Mouse (Mus musculus) lung, postnatal 0 days (tissue): Measurements from ENCODE around the gene Ccdc88c. TPM values are rescaled to one million over a fixed set of nuclear protein-coding genes. Genes with fewer than 3 reads are reported as not detected.

Experiments used
- ATAC-seq: fragments of 200-750 bp; cut with Nextera tagmentation; 2 replicates; pipeline ENCODE4 v1.8.0; 2017; ENCODE audit warnings: moderate library complexity
- DNase-seq: peaks from one replicate; pipeline ENCODE4 v3.0.0-alpha.2; 2016; ENCODE audit warnings: low spot score
- H3K27ac ChIP-seq: fragments of 300-500 bp; sonication (generic); 2 replicates; pipeline ENCODE4 v1.5.1; 2014; ENCODE audit warnings: antibody characterized with exemption, mild to moderate bottlenecking, low read length, mixed read lengths
- H3K27me3 ChIP-seq: fragments of 300-500 bp; sonication (generic); replicated peaks from 2 replicates; pipeline ENCODE4 v1.6.1; 2014; ENCODE audit warnings: low read length, mixed read lengths; ENCODE audit not compliant: insufficient read depth
- H3K36me3 ChIP-seq: fragments of 300-500 bp; sonication (generic); 2 replicates; pipeline ENCODE4 v1.6.1; 2014; ENCODE audit warnings: low read length, mixed read lengths; ENCODE audit not compliant: insufficient read depth
- H3K4me1 ChIP-seq: fragments of 300-500 bp; sonication (generic); 2 replicates; pipeline ENCODE4 v1.6.1; 2014; ENCODE audit warnings: antibody characterized with exemption, low read depth, low read length, mixed read lengths; ENCODE audit not compliant: insufficient read depth
- H3K4me2 ChIP-seq: fragments of 300-500 bp; sonication (generic); replicated peaks from 2 replicates; pipeline ENCODE4 v1.6.1; 2014; ENCODE audit warnings: low read depth, mild to moderate bottlenecking, low read length, moderate library complexity, mixed read lengths
- H3K4me3 ChIP-seq: fragments of 300-500 bp; sonication (generic); 2 replicates; pipeline ENCODE4 v1.5.1; 2014; ENCODE audit warnings: low read depth, low read length
- H3K9ac ChIP-seq: fragments of 300-500 bp; sonication (generic); replicated peaks from 2 replicates; pipeline ENCODE4 v1.6.1; 2014; ENCODE audit warnings: low read depth, mild to moderate bottlenecking
- H3K9me3 ChIP-seq: fragments of 300-500 bp; sonication (generic); 2 replicates; pipeline ENCODE4 v1.6.1; 2016; ENCODE audit warnings: low read length, mixed read lengths
- CTCF ChIP-seq: IDR thresholded peaks from 2 replicates; pipeline ENCODE4 v1.5.1; 2016; ENCODE audit warnings: antibody characterized with exemption, mild to moderate bottlenecking
- EP300 ChIP-seq: IDR thresholded peaks from 2 replicates; pipeline ENCODE4 v1.6.1; 2016; ENCODE audit warnings: antibody characterized with exemption, mild to moderate bottlenecking, control low read depth
- WGBS: fragments of 180-500 bp; shearing (Covaris S2); extraction: QIAGEN DNeasy Blood & Tissue Kit; methylation state at CpG from one replicate; pipeline ENCODE4 v1.1.7; 2014; 5-methylcytosine and 5-hydroxymethylcytosine counted together
- polyA plus RNA-seq: library from polyadenylated mRNA; unstranded; fragments of >200 nt; fragmentation: Nextera tagmentation; extraction: Ambion mirVana; gene quantifications from 2 replicates; pipeline ENCODE4 v1.2.1, GENCODE M21; 2015

The Ccdc88c gene
- polyA plus RNA-seq, 1 experiment from 2014 or later, result 7.4 TPM

DNA sequence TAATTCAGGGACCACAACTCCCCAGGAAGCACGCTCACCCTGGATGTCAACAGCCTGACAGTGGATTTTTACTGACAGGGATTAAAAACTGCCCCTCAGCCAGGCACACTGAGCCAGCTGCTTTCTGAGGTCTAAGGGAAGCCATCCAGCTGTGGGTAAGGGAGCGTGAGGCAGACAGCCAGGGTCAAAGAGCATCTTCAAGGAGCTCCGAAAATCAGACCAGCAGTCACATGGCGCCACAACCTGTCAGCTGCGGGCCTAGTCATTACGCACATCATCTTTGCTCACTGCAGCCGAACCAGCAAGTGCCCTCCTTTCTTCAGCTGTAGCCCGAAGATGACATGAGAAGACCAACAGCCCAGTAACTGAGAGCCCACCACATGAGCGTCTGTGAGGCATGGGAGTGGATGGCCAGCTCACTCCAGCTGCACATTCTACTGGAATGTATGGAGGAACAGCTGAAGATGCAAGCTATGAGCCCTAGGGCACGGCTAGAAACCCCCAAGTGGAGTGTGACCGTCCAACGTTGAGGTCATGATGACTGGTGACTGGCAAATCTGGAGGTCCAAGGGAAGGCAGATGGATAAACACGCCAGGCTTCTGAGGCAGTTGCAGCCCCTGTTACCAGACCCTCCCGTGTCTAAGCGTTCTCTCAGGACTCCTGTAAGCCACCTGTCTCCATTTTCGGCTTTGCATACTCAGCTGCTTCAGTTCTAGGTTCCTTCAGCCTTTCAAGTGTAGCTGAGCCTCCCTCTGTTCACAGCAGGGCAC, 33.1 kb downstream of the Ccdc88c start:
- peaks cover 11% of the 10 kb centered on the region for H3K4me1 ChIP-seq
- no peaks in the 10 kb centered on the region for H3K36me3 ChIP-seq
- TF ChIP-seq CTCF (no peak), EP300 (no peak)
- no peak overlapping the region for H3K9ac ChIP-seq
- DNase-seq (no peak), ATAC-seq (no peak)
- H3K4me2 ChIP-seq, result no peak overlapping the region
- no peak overlapping the region for H3K27ac ChIP-seq
- 59% methylated on average over 16 of the region's 16 CpGs for WGBS
- H3K27me3 ChIP-seq, result no peaks in the 10 kb centered on the region
- no peak overlapping the region for H3K4me3 ChIP-seq
- no peaks in the 10 kb centered on the region for H3K9me3 ChIP-seq

GRCm38 (mm10) chr12:100994140-100995015, 34.5 kb downstream of the Ccdc88c start:
- no peak for TF ChIP-seq CTCF
- no peak for TF ChIP-seq EP300
- no peak overlapping the region for H3K9ac ChIP-seq
- no peak overlapping the region for H3K27ac ChIP-seq
- no peak overlapping the region for H3K4me3 ChIP-seq
- peaks cover 9% of the 10 kb centered on the region for H3K4me1 ChIP-seq
- no peak for DNase-seq
- no peaks in the 10 kb centered on the region for H3K27me3 ChIP-seq
- H3K36me3 ChIP-seq, result no peaks in the 10 kb centered on the region
- H3K9me3 ChIP-seq, result no peaks in the 10 kb centered on the region
- H3K4me2 ChIP-seq, result no peak overlapping the region
- ATAC-seq, result no peak
- WGBS, result 72% methylated on average over 3 of the region's 3 CpGs

DNA sequence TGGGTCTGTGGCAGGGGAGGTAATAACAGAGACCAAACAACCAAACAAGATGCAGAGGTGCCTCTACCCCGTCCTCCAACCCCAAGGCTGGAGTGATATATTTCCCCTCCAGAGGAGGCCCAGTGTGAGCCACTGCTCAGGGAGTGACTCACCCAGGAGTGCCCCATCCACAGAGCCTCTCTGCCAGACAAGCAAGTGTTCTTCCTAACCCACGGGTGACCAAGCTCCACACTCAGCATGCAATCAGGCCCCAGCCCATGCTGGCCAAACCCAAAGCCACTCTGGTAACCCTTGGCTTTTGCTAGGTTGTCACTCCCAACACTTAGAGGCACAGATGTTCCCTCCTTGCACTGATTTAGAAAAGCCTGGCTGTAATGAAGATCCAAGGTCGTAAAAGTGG, 35.7 kb downstream of the Ccdc88c start:
- WGBS, result 72% methylated on average over 3 of the region's 3 CpGs
- Histone ChIP-seq H3K4me1 (peaks cover 4% of the 10 kb centered on the region; the same call in 1 of the 2 replicates), H3K4me3 (no peak overlapping the region)

DNA sequence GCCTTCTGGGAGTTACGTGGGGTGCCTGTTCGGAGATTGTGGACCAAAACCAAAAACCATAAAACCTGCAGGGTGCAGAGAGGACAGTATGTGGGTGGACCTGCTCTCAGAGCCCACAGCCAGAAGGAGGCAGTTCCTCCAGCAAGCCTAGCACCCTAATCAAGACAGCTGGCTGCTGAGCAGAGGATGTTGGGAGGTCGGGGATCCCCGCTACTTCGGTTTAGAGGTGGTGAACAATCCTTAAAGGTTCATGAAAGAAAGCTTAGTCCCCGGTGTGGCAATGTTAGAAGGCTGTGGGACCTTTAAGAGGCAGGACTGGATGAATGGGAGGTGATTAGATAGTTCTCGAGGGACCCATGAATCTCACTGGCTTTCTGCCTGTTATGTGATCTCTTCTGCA, 36.4 kb downstream of the Ccdc88c start:
- H3K4me3 ChIP-seq, result no peak overlapping the region
- H3K4me1 ChIP-seq, result no peaks in the 10 kb centered on the region; the same call in 1 of the 2 replicates
- H3K36me3 ChIP-seq, result no peaks in the 10 kb centered on the region
- ATAC-seq (no peak), DNase-seq (no peak)
- no peaks in the 10 kb centered on the region for H3K27me3 ChIP-seq
- TF ChIP-seq EP300, result no peak
- no peak for TF ChIP-seq CTCF
- H3K9me3 ChIP-seq, result no peaks in the 10 kb centered on the region
- no peak overlapping the region for H3K9ac ChIP-seq
- H3K27ac ChIP-seq, result no peak overlapping the region
- 81% methylated on average over 7 of the region's 7 CpGs for WGBS
- no peak overlapping the region for H3K4me2 ChIP-seq

More for the DNA sequence above, 35.7 kb downstream of the Ccdc88c start:
- H3K9me3 ChIP-seq, result no peaks in the 10 kb centered on the region
- no peak for DNase-seq
- no peak for ATAC-seq
- no peak overlapping the region for H3K4me2 ChIP-seq
- TF ChIP-seq CTCF (no peak), EP300 (no peak)
- no peaks in the 10 kb centered on the region for H3K36me3 ChIP-seq
- no peaks in the 10 kb centered on the region for H3K27me3 ChIP-seq
- no peak overlapping the region for H3K9ac ChIP-seq
- H3K27ac ChIP-seq, result no peak overlapping the region

GRCm38 (mm10) chr12:100991119-100991518, 37.7 kb downstream of the Ccdc88c start:
- DNase-seq, result no peak
- Histone ChIP-seq H3K4me3 (no peak overlapping the region), H3K4me1 (no peaks in the 10 kb centered on the region; the same call in 1 of the 2 replicates), H3K9ac (no peak overlapping the region), H3K4me2 (no peak overlapping the region), H3K9me3 (no peaks in the 10 kb centered on the region), H3K36me3 (no peaks in the 10 kb centered on the region), H3K27me3 (no peaks in the 10 kb centered on the region), H3K27ac (no peak overlapping the region)
- WGBS, result 69% methylated on average over 3 of the region's 3 CpGs
- ATAC-seq, result no peak
- TF ChIP-seq EP300 (no peak), CTCF (no peak)

DNA sequence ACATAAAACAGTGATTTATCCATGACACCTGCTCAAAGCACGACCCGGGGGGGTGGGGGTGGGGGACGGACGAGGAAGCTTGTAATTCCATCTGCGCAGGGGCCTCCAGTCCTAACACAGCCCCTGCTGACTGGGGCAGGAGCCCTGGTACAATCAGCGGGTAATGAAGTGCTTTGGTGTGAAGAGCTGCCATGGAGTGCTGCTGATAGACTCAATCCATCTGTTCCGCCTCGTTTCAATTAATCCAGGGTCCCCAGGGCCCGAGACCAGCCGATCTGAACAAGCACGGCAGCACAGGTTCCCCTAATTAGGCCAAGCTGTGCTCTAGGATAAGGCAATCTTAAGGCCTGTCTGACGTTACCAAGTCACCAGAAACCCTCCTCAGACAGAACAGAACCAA, 38.6 kb downstream of the Ccdc88c start:
- ATAC-seq (no peak), DNase-seq (no peak)
- no peaks in the 10 kb centered on the region for H3K9me3 ChIP-seq
- H3K4me1 ChIP-seq, result no peaks in the 10 kb centered on the region; the same call in 1 of the 2 replicates
- H3K4me2 ChIP-seq, result no peak overlapping the region
- no peak overlapping the region for H3K4me3 ChIP-seq
- H3K9ac ChIP-seq, result no peak overlapping the region
- 54% methylated on average over 12 of the region's 12 CpGs for WGBS
- no peaks in the 10 kb centered on the region for H3K36me3 ChIP-seq
- H3K27ac ChIP-seq, result no peak overlapping the region
- TF ChIP-seq CTCF (no peak), EP300 (no peak)
- no peaks in the 10 kb centered on the region for H3K27me3 ChIP-seq
